Mouse (Mus musculus): ENCODE data around the gene Tmem131. TPM values are rescaled to one million over a fixed set of nuclear protein-coding genes. Genes with fewer than 3 reads are reported as not detected.

Gene Tmem131
- total and polyA plus RNA-seq, 3 experiments = 51.0 to 298 (median 98.2) TPM

DNA sequence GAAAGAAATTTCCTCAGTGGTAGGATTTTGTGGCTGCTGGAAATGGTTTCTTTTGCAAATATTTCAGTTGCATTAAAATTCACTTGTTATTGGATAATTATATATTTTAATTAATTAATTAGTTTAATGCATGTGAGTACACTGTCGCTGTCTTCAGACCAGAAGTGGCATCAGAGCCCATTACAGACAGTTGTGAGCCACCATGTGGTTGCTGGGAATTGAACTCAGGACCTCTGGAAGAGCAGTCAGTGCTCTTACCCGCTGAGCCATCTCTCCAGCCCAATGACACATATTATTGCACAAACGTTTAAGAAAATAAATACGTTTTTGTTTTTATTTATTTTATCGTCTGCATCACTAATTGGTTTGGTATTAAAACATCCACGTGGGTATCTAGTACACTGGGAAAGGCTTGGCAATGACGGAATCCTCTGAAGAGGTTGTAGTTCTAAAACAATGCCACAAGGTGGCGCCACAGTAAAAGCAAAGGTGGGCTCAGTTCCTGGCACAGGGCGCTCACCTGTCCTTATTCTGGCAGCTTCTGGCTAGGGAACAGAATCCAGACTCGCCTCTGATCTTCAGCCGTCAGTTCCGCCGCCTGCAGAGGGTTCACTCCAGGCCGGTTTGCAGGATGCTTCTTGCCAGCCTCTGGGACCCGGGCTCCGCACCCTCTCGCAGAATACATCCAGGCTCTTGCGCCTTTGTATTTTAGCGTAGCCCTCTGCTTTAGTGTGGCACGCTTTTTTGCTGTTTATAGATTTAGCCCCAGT, 158.9 kb downstream of the Tmem131 start:
- peak; percentile 70 for DNase-seq (ENCODE audit: low spot score)
- TF ChIP-seq GATA2 (IDR thresholded peaks at IDR 0.05; ENCODE audit: borderline replicate concordance, low read depth, low read length) = no peak
- peak; percentile 65 for TF ChIP-seq CTCF (IDR thresholded peaks at IDR 0.05; ENCODE audit: low read depth, low read length)

DNA sequence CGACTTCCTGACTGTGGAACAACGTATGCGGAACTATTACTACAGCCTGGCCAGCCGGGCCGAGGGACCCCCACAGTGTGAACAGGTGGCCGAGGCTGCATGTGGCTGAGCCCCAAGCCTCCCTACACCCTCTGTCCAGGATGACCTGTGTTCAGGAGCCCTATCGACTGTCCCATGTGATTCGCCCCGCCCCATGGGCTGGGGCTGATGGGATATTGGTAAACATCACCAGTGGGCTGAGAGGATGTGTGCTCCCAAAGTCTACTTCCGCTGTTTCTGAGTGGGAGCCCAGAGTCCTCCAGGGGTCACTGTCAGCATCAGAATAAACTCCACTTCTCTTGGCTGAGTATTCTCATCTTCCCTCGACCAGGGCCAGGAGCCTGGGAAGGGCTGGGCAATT, 161.0 kb downstream of the Tmem131 start:
- peaks cover 22% of the 10 kb centered on the region for H3K4me1 ChIP-seq (ENCODE audit: insufficient read depth, low read depth, low read length)
- no peaks in the 10 kb centered on the region for H3K36me3 ChIP-seq (replicated peaks)
- no peak overlapping the region for H3K4me3 ChIP-seq (ENCODE audit: low read depth, low read length)
- H3K27me3 ChIP-seq (ENCODE audit: insufficient read depth, low read length) = peaks cover 19% of the 10 kb centered on the region; the same call in 1 of the 2 replicates
- H3K9me3 ChIP-seq (replicated peaks) = no peaks in the 10 kb centered on the region; the same call in 1 of the 2 replicates
- TF ChIP-seq GATA1 (IDR thresholded peaks at IDR 0.05; ENCODE audit: borderline replicate concordance, low read length) = no peak
- TF ChIP-seq GATA2 (IDR thresholded peaks at IDR 0.05; ENCODE audit: borderline replicate concordance, low read depth, low read length) = no peak
- no peak for TF ChIP-seq TAL1 (conservative IDR thresholded peaks at IDR 0.05; ENCODE audit: low read depth, low read length)
- TF ChIP-seq POLR2AphosphoS5 (IDR thresholded peaks at IDR 0.05; ENCODE audit: insufficient replicate concordance, low read depth, low read length) = no peak
- no peak for TF ChIP-seq CTCF (IDR thresholded peaks at IDR 0.05; ENCODE audit: low read depth, low read length)
- no peak for DNase-seq (ENCODE audit: low spot score)
- ATAC-seq (ENCODE audit: extremely low read depth, insufficient number of reproducible peaks, low FRiP score, poor library complexity, severe bottlenecking) = no peak

More for the DNA sequence above, 158.9 kb downstream of the Tmem131 start:
- Histone ChIP-seq H3K9me3 (replicated peaks) (no peaks in the 10 kb centered on the region; the same call in 1 of the 2 replicates), H3K4me1 (ENCODE audit: insufficient read depth, low read depth, low read length) (peaks cover 22% of the 10 kb centered on the region), H3K36me3 (replicated peaks) (peaks cover 6% of the 10 kb centered on the region), H3K27me3 (ENCODE audit: insufficient read depth, low read length) (peaks cover 18% of the 10 kb centered on the region; the same call in 1 of the 2 replicates), H3K4me3 (ENCODE audit: low read depth, low read length) (no peak overlapping the region; the same call in 1 of the 2 replicates)
- ATAC-seq (ENCODE audit: extremely low read depth, insufficient number of reproducible peaks, low FRiP score, poor library complexity, severe bottlenecking) = peak; percentile 25; the same call in 1 of the 2 replicates

DNA sequence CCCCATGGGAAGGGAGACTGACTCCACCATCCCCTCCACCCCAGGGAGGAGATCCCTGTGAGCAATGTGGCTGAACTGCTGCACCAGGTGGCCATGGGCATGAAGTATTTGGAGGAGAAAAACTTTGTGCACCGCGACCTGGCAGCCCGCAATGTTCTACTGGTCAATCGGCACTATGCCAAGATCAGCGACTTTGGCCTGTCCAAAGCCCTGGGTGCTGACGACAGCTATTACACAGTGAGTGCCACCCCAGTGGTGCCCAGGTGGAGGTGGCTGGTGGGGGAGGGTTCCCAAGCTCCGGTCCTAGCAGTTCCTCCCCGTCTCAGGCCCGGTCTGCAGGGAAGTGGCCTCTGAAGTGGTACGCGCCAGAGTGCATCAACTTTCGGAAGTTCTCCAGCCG, 162.7 kb downstream of the Tmem131 start:
- DNase-seq (ENCODE audit: low spot score) = no peak
- H3K4me1 ChIP-seq (ENCODE audit: insufficient read depth, low read depth, low read length) = peaks cover 17% of the 10 kb centered on the region
- no peaks in the 10 kb centered on the region for H3K9me3 ChIP-seq (replicated peaks)
- peaks cover 19% of the 10 kb centered on the region; the same call in 1 of the 2 replicates for H3K27me3 ChIP-seq (ENCODE audit: insufficient read depth, low read length)
- H3K36me3 ChIP-seq (replicated peaks) = no peaks in the 10 kb centered on the region
- TF ChIP-seq GATA1 (IDR thresholded peaks at IDR 0.05; ENCODE audit: borderline replicate concordance, low read length) = no peak
- TF ChIP-seq GATA2 (IDR thresholded peaks at IDR 0.05; ENCODE audit: borderline replicate concordance, low read depth, low read length) = no peak
- TF ChIP-seq POLR2AphosphoS5 (IDR thresholded peaks at IDR 0.05; ENCODE audit: insufficient replicate concordance, low read depth, low read length) = no peak
- TF ChIP-seq CTCF (IDR thresholded peaks at IDR 0.05; ENCODE audit: low read depth, low read length) = no peak
- TF ChIP-seq TAL1 (conservative IDR thresholded peaks at IDR 0.05; ENCODE audit: low read depth, low read length) = no peak
- H3K4me3 ChIP-seq (ENCODE audit: low read depth, low read length) = no peak overlapping the region
- no peak for ATAC-seq (ENCODE audit: extremely low read depth, insufficient number of reproducible peaks, low FRiP score, poor library complexity, severe bottlenecking)

GRCm38 (mm10) chr1:36772198-36772934, 171.1 kb downstream of the Tmem131 start:
- DNase-seq (ENCODE audit: low spot score) = no peak
- Histone ChIP-seq H3K27me3 (ENCODE audit: insufficient read depth, low read length) (peaks cover 4% of the 10 kb centered on the region; the same call in 1 of the 2 replicates), H3K36me3 (replicated peaks) (no peaks in the 10 kb centered on the region), H3K9me3 (replicated peaks) (no peaks in the 10 kb centered on the region), H3K4me1 (ENCODE audit: insufficient read depth, low read depth, low read length) (no peaks in the 10 kb centered on the region), H3K4me3 (ENCODE audit: low read depth, low read length) (no peak overlapping the region)
- no peak for TF ChIP-seq CTCF (IDR thresholded peaks at IDR 0.05; ENCODE audit: low read depth, low read length)
- TF ChIP-seq GATA1 (IDR thresholded peaks at IDR 0.05; ENCODE audit: borderline replicate concordance, low read length) = no peak
- TF ChIP-seq POLR2AphosphoS5 (IDR thresholded peaks at IDR 0.05; ENCODE audit: insufficient replicate concordance, low read depth, low read length) = no peak
- TF ChIP-seq GATA2 (IDR thresholded peaks at IDR 0.05; ENCODE audit: borderline replicate concordance, low read depth, low read length) = no peak
- no peak for TF ChIP-seq TAL1 (conservative IDR thresholded peaks at IDR 0.05; ENCODE audit: low read depth, low read length)
- no peak for ATAC-seq (ENCODE audit: extremely low read depth, insufficient number of reproducible peaks, low FRiP score, poor library complexity, severe bottlenecking)

- TF ChIP-seq CTCF (IDR thresholded peaks at IDR 0.05; ENCODE audit: low read depth, low read length) (no peak), GATA1 (IDR thresholded peaks at IDR 0.05; ENCODE audit: borderline replicate concordance, low read length) (no peak)
- peaks cover 10% of the 10 kb centered on the region; the same call in 1 of the 2 replicates for H3K27me3 ChIP-seq (ENCODE audit: insufficient read depth, low read length)
- no peaks in the 10 kb centered on the region for H3K36me3 ChIP-seq (replicated peaks)
- ATAC-seq (ENCODE audit: extremely low read depth, insufficient number of reproducible peaks, low FRiP score, poor library complexity, severe bottlenecking) (no peak), DNase-seq (ENCODE audit: low spot score) (no peak)
- H3K4me3 ChIP-seq (ENCODE audit: low read depth, low read length) = no peak overlapping the region
- no peaks in the 10 kb centered on the region for H3K4me1 ChIP-seq (ENCODE audit: insufficient read depth, low read depth, low read length)
- H3K9me3 ChIP-seq (replicated peaks) = no peaks in the 10 kb centered on the region
Measured at GRCm38 (mm10) chr1:36770998-36771397, 172.5 kb downstream of the Tmem131 start.

DNA sequence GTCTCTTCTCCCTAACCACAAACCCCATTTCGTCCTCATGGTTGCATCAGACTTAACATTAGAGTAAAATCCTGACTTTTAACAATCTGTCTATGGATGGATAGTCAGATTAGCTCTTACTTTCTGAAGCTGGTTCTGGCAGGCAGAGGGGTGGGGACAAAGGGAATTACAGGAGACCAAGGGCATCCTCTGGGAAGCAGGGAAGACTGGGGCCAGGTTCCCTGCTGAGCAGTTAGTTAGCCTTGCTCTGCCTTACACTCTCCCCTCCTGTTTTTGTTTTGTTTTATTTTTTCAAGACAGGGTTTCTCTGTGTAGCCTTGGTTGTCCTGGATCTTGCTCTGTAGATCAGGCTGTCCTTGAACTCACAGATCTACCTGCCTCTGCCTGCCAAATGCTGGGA, 173.5 kb downstream of the Tmem131 start:
- no peak overlapping the region for H3K4me3 ChIP-seq (ENCODE audit: low read depth, low read length)
- no peaks in the 10 kb centered on the region for H3K9me3 ChIP-seq (replicated peaks)
- DNase-seq (ENCODE audit: low spot score) (no peak), ATAC-seq (ENCODE audit: extremely low read depth, insufficient number of reproducible peaks, low FRiP score, poor library complexity, severe bottlenecking) (no peak)
- no peaks in the 10 kb centered on the region for H3K4me1 ChIP-seq (ENCODE audit: insufficient read depth, low read depth, low read length)
- peaks cover 18% of the 10 kb centered on the region for H3K27me3 ChIP-seq (ENCODE audit: insufficient read depth, low read length)
- TF ChIP-seq GATA1 (IDR thresholded peaks at IDR 0.05; ENCODE audit: borderline replicate concordance, low read length) (no peak), GATA2 (IDR thresholded peaks at IDR 0.05; ENCODE audit: borderline replicate concordance, low read depth, low read length) (no peak), TAL1 (conservative IDR thresholded peaks at IDR 0.05; ENCODE audit: low read depth, low read length) (no peak), CTCF (IDR thresholded peaks at IDR 0.05; ENCODE audit: low read depth, low read length) (no peak), POLR2AphosphoS5 (IDR thresholded peaks at IDR 0.05; ENCODE audit: insufficient replicate concordance, low read depth, low read length) (no peak)
- H3K36me3 ChIP-seq (replicated peaks) = no peaks in the 10 kb centered on the region

Data from G1E (cell line).